Mouse (Mus musculus): Measurements from ENCODE around the gene Myoz1.

Gene Myoz1

GRCm38 (mm10) chr14:20672990-20673389, 16.6 kb upstream of the Myoz1 start:
- DNase-seq (ENCODE audit: low spot score in 2 of 2), result no peak

DNA sequence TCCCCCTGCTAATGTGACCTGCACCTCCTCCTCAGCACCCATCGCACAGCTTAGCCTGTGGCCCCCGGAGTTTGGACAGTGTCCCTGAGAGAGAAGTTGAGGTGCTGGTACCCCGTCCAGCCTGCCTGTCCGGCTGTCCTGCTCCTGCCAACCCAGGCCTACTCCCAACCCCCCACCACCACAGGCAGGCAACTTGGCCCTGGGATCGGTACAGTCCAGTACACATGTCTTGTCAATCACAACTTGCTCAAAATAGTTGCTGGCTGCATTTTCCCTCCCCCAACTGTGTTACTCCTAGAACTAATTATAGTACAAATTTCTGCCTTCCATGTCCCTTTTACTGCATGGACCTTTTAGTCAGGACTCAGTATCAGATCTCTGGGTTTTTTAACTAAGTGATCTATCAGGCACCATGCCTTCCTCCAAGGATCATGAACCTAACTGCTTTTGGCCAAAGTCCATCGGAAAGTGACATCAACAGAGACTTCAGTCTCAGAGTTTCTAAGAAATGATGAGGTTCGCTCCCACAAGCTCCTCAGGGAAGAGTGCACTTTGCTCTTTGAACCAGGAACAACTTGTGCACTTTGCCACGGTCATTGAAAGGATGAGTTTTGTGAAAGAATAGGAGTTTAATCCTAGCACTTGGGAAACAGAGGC, 11.9 kb upstream of the Myoz1 start, which contains the start of gene Synpo2l:
Gene Synpo2l (minus strand): TSS at position 201 of the 657 bp plus-strand sequence.
- DNase-seq (ENCODE audit: low spot score in 2 of 2), result no peak

- DNase-seq (ENCODE audit: low spot score in 2 of 2), result no peak
Measured at GRCm38 (mm10) chr14:20667469-20667868, 11.1 kb upstream of the Myoz1 start.

DNA sequence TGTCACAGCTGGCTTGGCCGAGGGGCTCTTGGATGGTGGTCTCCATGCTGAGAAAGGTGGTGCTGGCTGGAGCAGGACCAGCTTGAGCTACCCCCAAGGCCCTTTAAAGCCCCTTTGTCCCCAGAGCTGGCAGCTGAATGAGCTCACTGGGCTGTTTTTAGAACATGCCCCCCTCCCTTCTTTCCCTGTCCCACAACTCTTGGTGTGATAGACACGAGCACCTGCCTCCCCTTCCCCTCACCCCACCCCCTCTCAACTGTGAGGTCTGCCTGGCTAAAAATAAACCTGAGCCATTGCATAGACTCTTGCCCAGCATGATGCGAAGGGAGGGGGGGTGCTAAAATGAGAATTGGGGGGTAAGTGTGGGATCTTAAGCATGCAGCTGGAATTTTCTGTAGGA, 8.1 kb upstream of the Myoz1 start:
- DNase-seq (ENCODE audit: low spot score in 2 of 2), result no peak

GRCm38 (mm10) chr14:20663601-20664000, 7.3 kb upstream of the Myoz1 start:
- DNase-seq (ENCODE audit: low spot score in 2 of 2), result no peak

DNA sequence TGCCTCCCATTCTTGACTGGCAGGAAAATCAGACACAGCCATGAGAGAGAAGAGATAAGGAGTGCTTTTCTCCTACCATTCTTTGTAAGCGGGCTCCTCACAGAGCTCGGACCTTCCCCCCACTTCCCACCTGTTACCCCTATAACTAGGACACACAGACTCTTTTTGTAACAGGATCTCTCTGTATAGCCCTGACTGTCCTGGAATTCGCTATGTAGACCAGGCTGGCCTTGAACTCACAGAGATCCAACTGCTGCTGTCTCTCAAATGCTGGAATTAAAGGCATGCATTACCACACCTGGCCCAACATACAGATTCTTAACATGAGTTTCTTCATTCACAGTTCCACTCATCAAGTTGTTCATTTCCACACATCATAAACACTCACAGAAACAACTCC, 6.4 kb upstream of the Myoz1 start:
- DNase-seq (ENCODE audit: low spot score in 2 of 2), result no peak

- peak in 1 of 2 experiments; percentile 16 for DNase-seq (ENCODE audit: low spot score in 2 of 2)
Measured at GRCm38 (mm10) chr14:20661661-20662331, 5.5 kb upstream of the Myoz1 start.

- peak; percentile 91 for DNase-seq (ENCODE audit: low spot score in 2 of 2)
Measured at GRCm38 (mm10) chr14:20660827-20661660, 4.7 kb upstream of the Myoz1 start.

- no peak for DNase-seq (ENCODE audit: low spot score in 2 of 2)
Measured at GRCm38 (mm10) chr14:20659687-20660086, 3.3 kb upstream of the Myoz1 start.

GRCm38 (mm10) chr14:20658902-20659301, 2.6 kb upstream of the Myoz1 start:
- DNase-seq (ENCODE audit: low spot score in 2 of 2), result no peak

DNA sequence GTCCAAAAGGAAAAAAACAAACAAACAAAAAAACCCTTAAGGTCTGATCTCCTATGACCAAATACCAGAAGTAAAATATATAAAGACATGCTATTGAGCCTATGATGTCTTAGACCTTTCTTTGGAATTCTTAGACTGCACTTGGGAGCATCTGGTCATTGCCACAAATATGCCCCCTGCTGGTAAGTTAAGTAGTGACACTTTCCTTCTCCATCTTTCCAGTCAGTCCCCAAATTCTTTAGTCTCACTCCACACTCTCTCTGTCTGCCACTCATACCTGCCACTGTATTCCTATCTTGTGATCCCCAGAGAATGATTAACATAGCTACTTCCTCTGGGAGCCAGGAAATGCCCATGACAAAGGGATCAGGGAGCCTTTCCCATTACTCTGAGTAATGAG, 2.0 kb upstream of the Myoz1 start:
- DNase-seq (ENCODE audit: low spot score in 2 of 2), result peak in 1 of 2 experiments; percentile 25

GRCm38 (mm10) chr14:20655731-20656130, 609 bp downstream of the Myoz1 start:
- no peak for DNase-seq (ENCODE audit: low spot score in 2 of 2)

- DNase-seq (ENCODE audit: low spot score in 2 of 2), result no peak
Measured at GRCm38 (mm10) chr14:20654690-20655421, 1.5 kb downstream of the Myoz1 start.

DNA sequence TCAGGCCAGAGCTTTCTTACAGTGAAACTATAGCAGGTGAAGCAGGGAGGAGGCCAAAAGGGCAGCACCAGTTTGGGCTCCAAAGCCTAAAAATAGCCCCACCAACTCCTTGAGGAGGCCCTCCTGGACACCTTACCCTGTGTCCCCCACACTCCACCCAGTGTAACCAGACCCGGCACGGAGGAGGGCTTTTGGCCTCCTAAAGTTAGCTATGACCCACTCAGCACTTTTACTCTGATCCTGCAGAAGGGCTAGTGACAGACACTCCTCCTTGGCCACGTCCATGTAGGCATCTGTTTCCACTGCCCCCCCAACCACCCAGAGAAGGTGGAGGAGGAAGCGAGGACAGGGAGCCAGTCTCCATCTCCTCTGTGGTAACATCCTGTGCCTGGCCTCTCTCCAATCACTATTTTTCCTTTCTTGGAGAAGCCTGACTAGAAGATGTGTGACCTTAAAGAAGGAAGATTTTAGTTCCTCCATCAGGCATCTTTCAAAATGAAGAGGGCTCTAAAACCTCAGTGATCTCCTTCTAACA, 4.6 kb downstream of the Myoz1 start:
- DNase-seq (ENCODE audit: low spot score in 2 of 2), result no peak

GRCm38 (mm10) chr14:20651000-20651399, 5.3 kb downstream of the Myoz1 start:
- DNase-seq (ENCODE audit: low spot score in 2 of 2), result no peak

DNA sequence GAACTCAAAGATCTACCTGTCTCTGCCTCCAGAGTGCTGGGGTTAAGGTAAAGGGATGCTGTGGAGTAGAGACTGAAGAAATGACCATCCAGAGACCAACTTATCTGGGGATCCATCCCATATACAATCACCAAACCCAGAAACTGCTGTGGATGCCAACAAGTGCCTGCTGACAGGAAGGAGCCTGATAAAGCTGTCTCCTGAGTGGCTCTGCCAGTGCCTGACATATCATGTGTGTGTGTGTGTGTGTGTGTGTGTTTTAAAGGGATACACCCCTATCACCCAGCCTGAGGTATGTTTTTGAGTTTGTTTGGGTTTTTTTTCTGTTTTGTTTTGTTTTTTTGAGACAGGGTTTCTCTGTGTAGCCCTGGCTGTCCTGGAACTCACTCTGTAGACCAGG, 10.0 kb downstream of the Myoz1 start:
- DNase-seq (ENCODE audit: low spot score in 2 of 2), result no peak

GRCm38 (mm10) chr14:20645547-20645946, 10.8 kb downstream of the Myoz1 start:
- DNase-seq (ENCODE audit: low spot score in 2 of 2), result no peak

DNA sequence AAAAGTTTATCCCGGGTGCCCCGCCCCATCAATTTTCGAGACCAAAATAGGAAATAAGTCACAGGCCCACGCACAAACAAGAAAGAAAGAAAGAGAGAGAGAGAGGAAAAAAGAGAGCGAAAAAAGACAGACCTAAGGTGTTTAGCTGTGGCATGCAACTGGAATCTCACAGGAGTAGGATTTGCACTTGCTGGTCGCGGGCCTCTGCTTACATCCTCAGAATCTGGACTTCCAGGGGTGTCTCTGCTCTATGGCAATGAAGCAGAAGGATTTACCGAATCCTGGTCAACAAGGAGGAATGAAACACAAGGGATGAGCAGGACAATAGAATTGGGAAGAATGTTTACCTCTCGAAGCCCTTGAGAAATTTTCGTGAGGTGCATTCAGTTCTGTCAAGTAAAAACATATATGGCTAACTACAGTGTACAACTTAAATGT, 14.9 kb downstream of the Myoz1 start:
- no peak for DNase-seq (ENCODE audit: low spot score in 2 of 2)

DNA sequence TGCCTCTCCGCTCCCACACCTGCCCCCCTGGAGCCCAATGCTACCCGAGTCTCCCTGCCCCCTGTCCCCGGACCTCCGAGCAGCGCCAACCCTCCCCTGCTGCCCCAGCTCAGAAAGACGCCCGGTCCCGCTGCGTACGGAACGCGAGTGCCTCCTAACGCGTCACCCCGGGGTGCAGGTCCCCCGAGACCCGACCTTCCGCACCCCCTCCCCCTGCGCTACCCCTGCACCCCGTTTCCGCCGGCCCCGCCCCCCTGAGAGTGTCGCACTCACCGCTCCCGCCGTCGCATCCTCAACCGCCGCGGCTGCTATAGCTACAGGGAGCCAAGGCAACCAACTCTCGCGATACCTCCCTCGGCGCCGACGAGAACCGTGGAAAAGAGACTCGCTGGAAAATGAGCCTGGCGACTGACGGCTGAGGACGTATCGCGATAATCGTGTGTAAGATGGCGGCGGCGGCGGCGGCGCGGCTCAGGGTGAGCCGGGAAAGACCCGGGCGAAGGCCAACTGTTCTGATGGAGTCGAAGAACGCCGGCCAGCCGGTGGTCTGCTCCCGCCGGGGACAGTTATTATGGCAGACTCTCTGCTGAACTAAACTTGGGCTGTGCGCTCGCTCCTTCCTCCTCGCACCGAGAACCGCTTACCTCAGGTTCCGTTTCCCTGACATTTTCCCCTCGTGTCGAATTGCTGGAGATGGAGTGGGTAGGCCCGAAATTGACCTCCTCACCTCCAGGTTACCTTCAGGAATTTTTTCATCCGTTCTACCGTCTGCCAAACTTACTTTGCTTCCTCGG, 15.5 kb downstream of the Myoz1 start, which contains the start of gene Usp54:
Gene Usp54 (minus strand): TSS at position 420 of the 794 bp plus-strand sequence.
- peak; percentile 96 to 97 for DNase-seq (ENCODE audit: low spot score in 2 of 2)

GRCm38 (mm10) chr14:20639918-20640619, 16.3 kb downstream of the Myoz1 start:
- DNase-seq (ENCODE audit: low spot score in 2 of 2), result no peak
